Mouse (Mus musculus): ENCODE measurements at regions not wholly inside any gene's neighbourhood (a gene's known extent, or its start where the extent isn't known, plus 50 kb on each side); places are given as distances from the start of the nearest gene placed in this dataset.

DNA sequence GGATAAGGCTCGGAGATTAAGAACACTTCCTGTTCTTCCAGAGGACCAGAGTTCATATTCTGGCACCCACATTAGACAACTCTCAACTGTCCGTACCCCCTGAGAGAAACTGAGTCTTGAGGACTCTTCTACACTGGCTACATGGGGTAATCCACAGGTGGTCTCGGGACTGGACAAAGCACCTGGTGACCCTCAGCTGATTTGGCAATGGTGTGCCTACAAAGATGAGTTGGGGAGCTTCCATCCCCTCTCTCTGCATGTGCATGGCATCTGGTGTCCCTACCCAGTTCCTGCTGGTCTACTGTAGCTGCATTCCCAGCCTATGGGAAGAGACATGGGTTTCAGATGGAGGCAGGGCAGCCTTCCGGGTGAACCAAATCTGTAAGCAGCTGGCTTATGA is 61.2 kb upstream of the Kcnj15 start:
- DNase-seq (ENCODE audit: low read depth), result no peak

DNA sequence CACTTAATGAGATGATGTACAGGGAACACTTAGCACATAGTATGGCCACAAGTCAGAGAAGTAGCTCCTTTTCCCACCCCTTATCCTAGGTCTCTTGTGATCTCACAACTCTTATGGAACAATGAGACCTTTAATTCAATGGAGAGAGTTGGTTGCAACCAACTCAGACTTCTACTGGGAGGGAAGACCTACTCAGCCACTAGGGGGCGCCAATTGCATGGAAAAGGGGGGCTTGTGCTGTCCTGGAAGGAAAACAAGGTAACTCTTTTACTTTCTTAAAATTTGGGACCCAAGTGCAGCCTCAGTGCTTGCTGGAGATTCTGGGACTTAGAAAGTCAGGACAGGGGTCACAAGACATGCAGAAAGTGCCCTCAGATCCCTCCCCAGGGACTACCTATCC is 60.7 kb upstream of the Kcnj15 start:
- DNase-seq (ENCODE audit: low read depth), result peak; percentile 32

- DNase-seq (ENCODE audit: low read depth), result no peak
These were observed 58.4 kb upstream of the Kcnj15 start for GRCm38 (mm10) chr16:95198795-95199563.

DNA sequence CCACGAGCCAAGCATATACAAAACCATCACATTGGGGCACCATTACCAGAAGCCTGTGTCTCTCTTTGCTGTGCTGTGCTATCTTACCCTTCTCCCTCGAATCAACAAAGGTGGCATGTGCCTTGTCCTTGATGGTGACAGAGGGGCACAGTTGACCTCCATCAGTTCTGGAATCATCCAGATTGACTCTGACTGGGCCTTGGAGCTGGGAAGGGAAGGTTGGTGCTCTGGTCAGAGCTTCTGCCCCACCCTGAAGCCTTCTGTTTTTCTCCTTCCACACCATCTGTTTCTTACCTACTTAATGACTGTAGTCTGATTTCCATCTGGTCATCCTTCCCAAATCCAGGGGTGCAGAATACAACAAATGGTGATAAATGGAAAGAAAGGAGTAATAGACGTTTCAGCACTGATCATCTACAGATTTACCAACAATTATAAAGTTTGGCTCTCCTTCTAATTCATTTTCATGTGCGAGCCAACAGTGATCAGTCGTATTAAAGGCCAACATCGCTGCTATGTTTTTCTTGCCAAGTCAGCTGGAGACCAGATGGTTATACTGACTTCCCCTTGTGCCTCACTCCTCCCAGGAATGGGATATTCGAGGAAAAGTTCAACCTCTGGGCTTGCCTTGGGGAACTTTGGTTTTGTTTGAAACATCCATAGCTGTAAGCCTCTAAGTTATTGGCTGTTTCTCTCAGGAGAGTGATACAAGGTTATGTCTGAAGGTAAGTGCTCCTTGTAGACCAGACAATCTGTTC is 55.1 kb upstream of the Kcnj15 start:
- no peak for DNase-seq (ENCODE audit: low read depth)

GRCm38 (mm10) chr16:95203026-95203425 is 54.3 kb upstream of the Kcnj15 start:
- no peak for DNase-seq (ENCODE audit: low read depth)

DNA sequence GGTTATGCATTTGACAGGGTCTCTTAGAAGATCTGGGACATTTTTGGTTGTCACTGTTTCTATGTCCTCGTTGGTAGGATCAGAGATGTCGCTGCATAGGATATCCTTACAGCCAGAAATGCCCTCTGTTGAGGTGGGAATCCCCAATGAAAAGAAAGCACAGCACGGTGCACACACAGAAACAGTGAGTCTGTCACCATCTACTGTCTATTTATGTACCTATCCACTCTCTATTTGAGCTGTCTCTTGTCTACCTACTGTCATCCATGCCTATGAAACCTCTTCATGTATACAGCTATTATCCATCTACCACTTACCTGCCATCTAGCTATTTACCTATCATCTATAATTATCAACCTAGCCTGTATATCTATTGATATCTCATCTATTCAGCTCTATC is 53.6 kb upstream of the Kcnj15 start:
- DNase-seq (ENCODE audit: low read depth), result no peak

DNA sequence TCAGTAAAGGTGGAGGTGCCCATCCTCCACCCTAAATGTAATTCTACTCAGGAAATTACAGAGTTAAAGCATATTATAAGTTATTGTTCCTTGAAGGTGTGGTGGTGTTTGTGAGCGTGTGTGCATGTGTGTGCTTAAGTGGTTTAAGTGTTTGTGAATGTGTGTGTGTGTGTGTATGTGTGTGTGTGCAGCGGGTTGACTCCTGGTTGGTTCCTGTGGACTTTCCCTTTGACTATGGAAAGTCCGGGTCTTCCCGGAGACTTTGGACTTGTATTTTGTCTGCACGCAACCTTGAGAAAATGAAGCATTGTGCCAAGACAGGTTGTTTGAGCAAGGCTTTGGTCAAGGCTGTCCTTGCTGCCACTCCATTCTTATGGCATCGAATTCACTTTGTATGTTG is 52.9 kb upstream of the Kcnj15 start:
- DNase-seq (ENCODE audit: low read depth), result no peak

- no peak for DNase-seq (ENCODE audit: low read depth)
These were observed 50.9 kb upstream of the Kcnj15 start for GRCm38 (mm10) chr16:95206445-95206844.

DNA sequence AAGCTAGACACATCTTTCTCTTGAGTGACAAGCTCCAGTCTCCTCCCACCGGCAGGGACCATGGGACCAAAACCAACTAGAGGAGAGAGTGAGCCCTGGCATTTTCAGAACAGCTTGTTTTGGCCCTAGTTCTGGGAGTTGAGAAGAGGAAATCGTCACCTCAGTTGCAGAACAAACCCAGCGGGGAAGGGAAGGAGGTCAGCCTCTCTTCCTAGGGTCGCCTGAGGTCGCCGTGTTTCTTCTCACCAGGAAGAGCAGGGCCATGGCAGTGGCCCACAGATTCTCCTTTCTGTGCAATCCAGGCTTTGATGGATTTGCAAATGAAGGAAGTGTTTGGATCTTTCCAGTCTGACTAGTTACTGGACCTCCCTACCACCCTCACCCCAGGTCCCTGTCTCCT is 49.8 kb upstream of the Kcnj15 start:
- DNase-seq (ENCODE audit: low read depth), result no peak
